Mouse (Mus musculus) heart, embryonic 14.5 days (tissue): Measurements from ENCODE around the gene Olfr675. TPM values are rescaled to one million over a fixed set of nuclear protein-coding genes. Genes with fewer than 3 reads are reported as not detected.
"Not testable (repeated sequence)": the region's sequence is repeated elsewhere in the genome, so short reads cannot be mapped to it uniquely, and the experiment has no call there.

Experiments used
- ATAC-seq: fragments of 200-750 bp; cut with Nextera tagmentation; 2 replicates; pipeline ENCODE4 v1.8.0; 2017; ENCODE audit warnings: low read depth, moderate TSS enrichment; ENCODE audit not compliant: insufficient number of reproducible peaks, insufficient read depth, low FRiP score
- H3K27ac ChIP-seq, 2 experiments: fragments of 200-500 bp in 1 of 2; fragments of 300-500 bp in 1 of 2; sonication (generic) in 1 of 2; replicated peaks in 1 of 2; 2 replicates each; pipeline ENCODE4 v1.5.1; 2012 to 2014; ENCODE audit warnings: low read depth in 2 of 2, low read length in 2 of 2, control low read depth in 1 of 2, mild to moderate bottlenecking in 1 of 2, mixed read lengths in 1 of 2; ENCODE audit not compliant: control insufficient read depth in 1 of 2, insufficient read depth in 1 of 2
- H3K27me3 ChIP-seq: fragments of 300-500 bp; sonication (generic); 2 replicates; pipeline ENCODE4 v1.6.1; 2014; ENCODE audit warnings: mild to moderate bottlenecking, low read length, control low read depth; ENCODE audit not compliant: control insufficient read depth, insufficient read depth
- H3K36me3 ChIP-seq: fragments of 300-500 bp; sonication (generic); 2 replicates; pipeline ENCODE4 v1.6.1; 2014; ENCODE audit warnings: mild to moderate bottlenecking, control low read depth, low read length, mixed read lengths; ENCODE audit not compliant: control insufficient read depth, insufficient read depth
- H3K4me1 ChIP-seq, 2 experiments: fragments of 200-500 bp in 1 of 2; fragments of 300-500 bp in 1 of 2; sonication (generic) in 1 of 2; 2 replicates each; pipeline ENCODE4 v1.6.1; 2012 to 2014; ENCODE audit warnings: low read length in 2 of 2, control low read depth in 1 of 2, mixed read lengths in 1 of 2; ENCODE audit not compliant: control insufficient read depth in 2 of 2, insufficient read depth in 2 of 2
- H3K4me2 ChIP-seq: fragments of 300-500 bp; sonication (generic); 2 replicates; pipeline ENCODE4 v1.6.1; 2014; ENCODE audit warnings: mild to moderate bottlenecking, low read length
- H3K4me3 ChIP-seq, 2 experiments: fragments of 200-500 bp in 1 of 2; fragments of 300-500 bp in 1 of 2; sonication (generic) in 1 of 2; 2 replicates each; pipeline ENCODE4 v1.5.1; 2012 to 2014; ENCODE audit warnings: low read length in 2 of 2, mild to moderate bottlenecking in 2 of 2, control low read depth in 1 of 2, low read depth in 1 of 2, moderate library complexity in 1 of 2; ENCODE audit not compliant: control insufficient read depth in 1 of 2, insufficient read depth in 1 of 2
- H3K9ac ChIP-seq: fragments of 300-500 bp; sonication (generic); 2 replicates; pipeline ENCODE4 v1.6.1; 2014; ENCODE audit warnings: mild to moderate bottlenecking, low read length
- H3K9me3 ChIP-seq: fragments of 300-500 bp; sonication (generic); 2 replicates; pipeline ENCODE4 v1.6.1; 2016; ENCODE audit warnings: low read length, control low read depth; ENCODE audit not compliant: control insufficient read depth
- WGBS: fragments of 180-500 bp; shearing (Covaris S2); extraction: QIAGEN DNeasy Blood & Tissue Kit; methylation state at CpG from one replicate; pipeline ENCODE4 v1.1.7; 2014; 5-methylcytosine and 5-hydroxymethylcytosine counted together
- polyA plus RNA-seq: library from polyadenylated mRNA; unstranded; fragments of >200 nt; fragmentation: Nextera tagmentation; extraction: Ambion mirVana; gene quantifications from 2 replicates; pipeline ENCODE4 v1.2.1, GENCODE M21; 2014

The Olfr675 gene
- polyA plus RNA-seq, 1 experiment from 2014 or later: not detected

- not testable (repeated sequence) for H3K27me3 ChIP-seq, H3K27ac ChIP-seq, H3K9ac ChIP-seq, ATAC-seq, H3K4me2 ChIP-seq, H3K4me3 ChIP-seq, H3K9me3 ChIP-seq, H3K36me3 ChIP-seq, H3K4me1 ChIP-seq
- 64% methylated on average over 2 of the region's 2 CpGs for WGBS
Observed at GRCm38 (mm10) chr7:104972507-104972906, 55.8 kb downstream of the Olfr675 start.

Other genes starting within 250 kb of the Olfr675 start
- not detected in 2 replicates for gene Usp17lb, start 185.9 kb downstream of the Olfr675 start, polyA plus RNA-seq
- not detected in 2 replicates for gene Usp17la, start 171.5 kb downstream of the Olfr675 start, polyA plus RNA-seq
- not detected in 2 replicates for gene Olfr665, start 150.4 kb downstream of the Olfr675 start, polyA plus RNA-seq
- not detected in 2 replicates for gene Olfr666, start 132.5 kb downstream of the Olfr675 start, polyA plus RNA-seq
- gene Olfr667, start 107.0 kb downstream of the Olfr675 start, polyA plus RNA-seq: not detected in 2 replicates
- not detected in 2 replicates for gene Olfr668, start 100.4 kb downstream of the Olfr675 start, polyA plus RNA-seq
- not detected in 2 replicates for gene Olfr669, start 94.2 kb downstream of the Olfr675 start, polyA plus RNA-seq
- not detected in 2 replicates for gene Olfr670, start 65.8 kb downstream of the Olfr675 start, polyA plus RNA-seq
- not detected in 2 replicates for gene Olfr671, start 49.3 kb downstream of the Olfr675 start, polyA plus RNA-seq
- gene Olfr672, start 26.4 kb downstream of the Olfr675 start, polyA plus RNA-seq: not detected in 2 replicates
- gene Olfr676, start 4.2 kb upstream of the Olfr675 start, polyA plus RNA-seq: not detected in 2 replicates
- gene Olfr677, start 22.9 kb upstream of the Olfr675 start, polyA plus RNA-seq: not detected in 2 replicates
- not detected in 2 replicates for gene Olfr678, start 36.0 kb upstream of the Olfr675 start, polyA plus RNA-seq
- not detected in 2 replicates for gene Olfr679, start 52.7 kb upstream of the Olfr675 start, polyA plus RNA-seq
- gene Olfr680-ps1, start 64.4 kb upstream of the Olfr675 start, polyA plus RNA-seq: not detected in 2 replicates
- gene Olfr681, start 88.4 kb upstream of the Olfr675 start, polyA plus RNA-seq: not detected in 2 replicates
- not detected in 2 replicates for gene Olfr683, start 118.6 kb upstream of the Olfr675 start, polyA plus RNA-seq
- not detected in 2 replicates for gene Olfr684, start 135.2 kb upstream of the Olfr675 start, polyA plus RNA-seq
- gene Olfr685, start 157.6 kb upstream of the Olfr675 start, polyA plus RNA-seq: not detected in 2 replicates
- not detected in 2 replicates for gene Olfr686, start 179.0 kb upstream of the Olfr675 start, polyA plus RNA-seq